Mouse (Mus musculus): Measurements from ENCODE around the gene Gm9913. TPM values are rescaled to one million over a fixed set of nuclear protein-coding genes. Genes with fewer than 3 reads are reported as not detected.

The Gm9913 gene
- polyA plus RNA-seq, 1 experiment from 2014 or later = not detected

GRCm38 (mm10) chr2:125526566-125526965 lies 21.7 kb downstream of the Gm9913 start:
- no peak overlapping the region for H3K27ac ChIP-seq (ENCODE audit: low read length)
- whole genome bisulfite sequencing (ENCODE audit: insufficient replicate concordance) = 53% methylated on average over 5 of the region's 5 CpGs
- no peaks in the 10 kb centered on the region for H3K4me1 ChIP-seq (ENCODE audit: control insufficient read depth, low read depth, low read length)
- no peaks in the 10 kb centered on the region for H3K9me3 ChIP-seq (replicated peaks; ENCODE audit: control insufficient read depth, low read length)
- no peaks in the 10 kb centered on the region for H3K27me3 ChIP-seq (ENCODE audit: control insufficient read depth, insufficient read depth, low read depth, low read length)
- ATAC-seq (ENCODE audit: low read depth) = no peak
- no peak overlapping the region for H3K9ac ChIP-seq (ENCODE audit: low read depth, low read length)
- no peak overlapping the region for H3K4me3 ChIP-seq (ENCODE audit: low read depth, low read length)
- no peaks in the 10 kb centered on the region for H3K36me3 ChIP-seq (ENCODE audit: control insufficient read depth, insufficient read depth)
- H3K4me2 ChIP-seq (ENCODE audit: low read depth, low read length) = no peak overlapping the region

- no peak overlapping the region for H3K9ac ChIP-seq (ENCODE audit: low read depth, low read length)
- no peak for ATAC-seq (ENCODE audit: low read depth)
Observed at GRCm38 (mm10) chr2:125530665-125531064, 25.8 kb downstream of the Gm9913 start.

GRCm38 (mm10) chr2:125539640-125540039 lies 34.8 kb downstream of the Gm9913 start:
- Histone ChIP-seq H3K36me3 (ENCODE audit: control insufficient read depth, insufficient read depth) (no peaks in the 10 kb centered on the region), H3K9ac (ENCODE audit: low read depth, low read length) (no peak overlapping the region), H3K9me3 (replicated peaks; ENCODE audit: control insufficient read depth, low read length) (no peaks in the 10 kb centered on the region), H3K4me3 (ENCODE audit: low read depth, low read length) (no peak overlapping the region), H3K4me1 (ENCODE audit: control insufficient read depth, low read depth, low read length) (no peaks in the 10 kb centered on the region), H3K4me2 (ENCODE audit: low read depth, low read length) (no peak overlapping the region), H3K27ac (ENCODE audit: low read length) (no peak overlapping the region), H3K27me3 (ENCODE audit: control insufficient read depth, insufficient read depth, low read depth, low read length) (no peaks in the 10 kb centered on the region)
- 64% methylated on average over 3 of the region's 3 CpGs for WGBS (ENCODE audit: insufficient replicate concordance)
- no peak for ATAC-seq (ENCODE audit: low read depth)

More at GRCm38 (mm10) chr2:125530665-125531064, 25.8 kb downstream of the Gm9913 start:
- 55% methylated on average over 6 of the region's 6 CpGs for WGBS (ENCODE audit: insufficient replicate concordance)
- H3K4me1 ChIP-seq (ENCODE audit: control insufficient read depth, low read depth, low read length) = no peaks in the 10 kb centered on the region
- H3K9me3 ChIP-seq (replicated peaks; ENCODE audit: control insufficient read depth, low read length) = no peaks in the 10 kb centered on the region
- H3K27me3 ChIP-seq (ENCODE audit: control insufficient read depth, insufficient read depth, low read depth, low read length) = no peaks in the 10 kb centered on the region
- no peak overlapping the region for H3K4me2 ChIP-seq (ENCODE audit: low read depth, low read length)
- no peak overlapping the region for H3K4me3 ChIP-seq (ENCODE audit: low read depth, low read length)
- no peaks in the 10 kb centered on the region for H3K36me3 ChIP-seq (ENCODE audit: control insufficient read depth, insufficient read depth)
- no peak overlapping the region for H3K27ac ChIP-seq (ENCODE audit: low read length)

- 64% methylated on average over 7 of the region's 7 CpGs for WGBS (ENCODE audit: insufficient replicate concordance)
- no peak for ATAC-seq (ENCODE audit: low read depth)
- H3K4me2 ChIP-seq (ENCODE audit: low read depth, low read length) = no peak overlapping the region
- no peak overlapping the region for H3K4me3 ChIP-seq (ENCODE audit: low read depth, low read length)
- no peaks in the 10 kb centered on the region for H3K4me1 ChIP-seq (ENCODE audit: control insufficient read depth, low read depth, low read length)
- H3K27me3 ChIP-seq (ENCODE audit: control insufficient read depth, insufficient read depth, low read depth, low read length) = no peaks in the 10 kb centered on the region
- no peak overlapping the region for H3K27ac ChIP-seq (ENCODE audit: low read length)
- H3K9ac ChIP-seq (ENCODE audit: low read depth, low read length) = no peak overlapping the region
- H3K9me3 ChIP-seq (replicated peaks; ENCODE audit: control insufficient read depth, low read length) = no peaks in the 10 kb centered on the region
- no peaks in the 10 kb centered on the region for H3K36me3 ChIP-seq (ENCODE audit: control insufficient read depth, insufficient read depth)
Observed at GRCm38 (mm10) chr2:125540579-125540978, 35.7 kb downstream of the Gm9913 start.

- no peaks in the 10 kb centered on the region for H3K9me3 ChIP-seq (replicated peaks; ENCODE audit: control insufficient read depth, low read length)
- WGBS (ENCODE audit: insufficient replicate concordance) = 50% methylated on average over 7 of the region's 7 CpGs
- H3K27me3 ChIP-seq (ENCODE audit: control insufficient read depth, insufficient read depth, low read depth, low read length) = no peaks in the 10 kb centered on the region
- no peak for ATAC-seq (ENCODE audit: low read depth)
- H3K27ac ChIP-seq (ENCODE audit: low read length) = no peak overlapping the region
- H3K9ac ChIP-seq (ENCODE audit: low read depth, low read length) = no peak overlapping the region
- H3K4me2 ChIP-seq (ENCODE audit: low read depth, low read length) = no peak overlapping the region
- no peaks in the 10 kb centered on the region for H3K36me3 ChIP-seq (ENCODE audit: control insufficient read depth, insufficient read depth)
- no peaks in the 10 kb centered on the region for H3K4me1 ChIP-seq (ENCODE audit: control insufficient read depth, low read depth, low read length)
- no peak overlapping the region for H3K4me3 ChIP-seq (ENCODE audit: low read depth, low read length)
Observed at GRCm38 (mm10) chr2:125541451-125541850, 36.6 kb downstream of the Gm9913 start.

- Histone ChIP-seq H3K27me3 (ENCODE audit: control insufficient read depth, insufficient read depth, low read depth, low read length) (no peaks in the 10 kb centered on the region), H3K9me3 (replicated peaks; ENCODE audit: control insufficient read depth, low read length) (no peaks in the 10 kb centered on the region), H3K27ac (ENCODE audit: low read length) (no peak overlapping the region), H3K4me1 (ENCODE audit: control insufficient read depth, low read depth, low read length) (no peaks in the 10 kb centered on the region), H3K9ac (ENCODE audit: low read depth, low read length) (no peak overlapping the region), H3K4me3 (ENCODE audit: low read depth, low read length) (no peak overlapping the region), H3K36me3 (ENCODE audit: control insufficient read depth, insufficient read depth) (no peaks in the 10 kb centered on the region), H3K4me2 (ENCODE audit: low read depth, low read length) (no peak overlapping the region)
- WGBS (ENCODE audit: insufficient replicate concordance) = 24% methylated on average over 1 of the region's 1 CpGs
- no peak for ATAC-seq (ENCODE audit: low read depth)
Observed at GRCm38 (mm10) chr2:125543646-125544045, 38.8 kb downstream of the Gm9913 start.

- no peak overlapping the region for H3K4me3 ChIP-seq (ENCODE audit: low read depth, low read length)
- no peaks in the 10 kb centered on the region for H3K9me3 ChIP-seq (replicated peaks; ENCODE audit: control insufficient read depth, low read length)
- WGBS (ENCODE audit: insufficient replicate concordance) = 54% methylated on average over 3 of the region's 3 CpGs
- H3K4me1 ChIP-seq (ENCODE audit: control insufficient read depth, low read depth, low read length) = no peaks in the 10 kb centered on the region
- H3K36me3 ChIP-seq (ENCODE audit: control insufficient read depth, insufficient read depth) = no peaks in the 10 kb centered on the region
- H3K27ac ChIP-seq (ENCODE audit: low read length) = no peak overlapping the region
- H3K27me3 ChIP-seq (ENCODE audit: control insufficient read depth, insufficient read depth, low read depth, low read length) = no peaks in the 10 kb centered on the region
- H3K9ac ChIP-seq (ENCODE audit: low read depth, low read length) = no peak overlapping the region
- no peak overlapping the region for H3K4me2 ChIP-seq (ENCODE audit: low read depth, low read length)
- no peak for ATAC-seq (ENCODE audit: low read depth)
Observed at GRCm38 (mm10) chr2:125544986-125545385, 40.1 kb downstream of the Gm9913 start.

- Histone ChIP-seq H3K9me3 (replicated peaks; ENCODE audit: control insufficient read depth, low read length) (no peaks in the 10 kb centered on the region), H3K27me3 (ENCODE audit: control insufficient read depth, insufficient read depth, low read depth, low read length) (no peaks in the 10 kb centered on the region), H3K4me3 (ENCODE audit: low read depth, low read length) (no peak overlapping the region), H3K4me2 (ENCODE audit: low read depth, low read length) (no peak overlapping the region), H3K4me1 (ENCODE audit: control insufficient read depth, low read depth, low read length) (no peaks in the 10 kb centered on the region), H3K9ac (ENCODE audit: low read depth, low read length) (no peak overlapping the region), H3K36me3 (ENCODE audit: control insufficient read depth, insufficient read depth) (no peaks in the 10 kb centered on the region), H3K27ac (ENCODE audit: low read length) (no peak overlapping the region)
- 32% methylated on average over 1 of the region's 1 CpGs for WGBS (ENCODE audit: insufficient replicate concordance)
- no peak for ATAC-seq (ENCODE audit: low read depth)
Observed at GRCm38 (mm10) chr2:125548806-125549578, 44.1 kb downstream of the Gm9913 start.

GRCm38 (mm10) chr2:125555830-125556229 lies 50.9 kb downstream of the Gm9913 start:
- no peak overlapping the region for H3K4me2 ChIP-seq (ENCODE audit: low read depth, low read length)
- H3K9ac ChIP-seq (ENCODE audit: low read depth, low read length) = no peak overlapping the region
- no peak for ATAC-seq (ENCODE audit: low read depth)
- H3K4me1 ChIP-seq (ENCODE audit: control insufficient read depth, low read depth, low read length) = no peaks in the 10 kb centered on the region
- no peaks in the 10 kb centered on the region for H3K9me3 ChIP-seq (replicated peaks; ENCODE audit: control insufficient read depth, low read length)
- no peak overlapping the region for H3K27ac ChIP-seq (ENCODE audit: low read length)
- no peak overlapping the region for H3K4me3 ChIP-seq (ENCODE audit: low read depth, low read length)
- no peaks in the 10 kb centered on the region for H3K27me3 ChIP-seq (ENCODE audit: control insufficient read depth, insufficient read depth, low read depth, low read length)
- H3K36me3 ChIP-seq (ENCODE audit: control insufficient read depth, insufficient read depth) = no peaks in the 10 kb centered on the region
- WGBS (ENCODE audit: insufficient replicate concordance) = 72% methylated on average over 6 of the region's 6 CpGs
